Mouse (Mus musculus): ENCODE results near the gene Arl9.
"Not testable (repeated sequence)": the region's sequence is repeated elsewhere in the genome, so short reads cannot be mapped to it uniquely, and the experiment has no call there.

Arl9 gene

DNA sequence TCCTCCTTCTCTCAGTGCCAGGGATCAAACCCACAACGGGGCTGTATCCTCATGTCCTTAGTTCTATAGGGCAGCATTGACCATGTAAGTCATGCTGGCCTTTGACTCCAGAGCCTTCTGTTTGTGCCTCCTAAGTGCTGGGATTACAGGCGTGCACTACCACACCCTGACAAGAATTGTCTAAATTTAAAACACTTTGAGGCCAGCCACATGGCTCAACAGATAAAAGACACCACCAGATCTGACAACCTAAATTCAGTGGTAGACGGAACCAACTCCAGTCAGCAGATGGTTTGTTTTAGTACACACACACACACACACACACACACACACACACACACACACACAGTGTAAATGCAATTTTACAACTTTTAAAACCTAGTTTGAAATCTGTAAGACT lies 24.2 kb downstream of the Arl9 start:
- DNase-seq (ENCODE audit: low spot score) = no peak

GRCm38 (mm10) chr5:77029735-77030134 lies 25.9 kb downstream of the Arl9 start:
- DNase-seq (ENCODE audit: low spot score) = peak; percentile 53

DNA sequence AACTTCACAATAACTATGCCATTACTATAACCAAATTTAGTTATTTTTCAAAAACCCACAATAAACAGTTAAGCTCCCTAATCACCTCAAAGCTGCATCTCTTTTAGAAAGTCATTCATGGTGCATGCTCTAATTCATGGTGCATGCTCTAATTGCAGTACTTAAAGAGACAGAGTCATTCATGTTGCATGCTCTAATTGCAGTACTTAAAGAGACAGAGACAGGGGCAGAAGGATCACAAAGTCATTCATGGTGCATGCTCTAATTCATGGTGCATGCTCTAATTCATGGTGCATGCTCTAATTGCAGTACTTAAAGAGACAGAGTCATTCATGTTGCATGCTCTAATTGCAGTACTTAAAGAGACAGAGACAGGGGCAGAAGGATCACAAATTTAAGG lies 31.2 kb downstream of the Arl9 start:
- DNase-seq (ENCODE audit: low spot score) = not testable (repeated sequence)

GRCm38 (mm10) chr5:77038451-77038850 lies 34.6 kb downstream of the Arl9 start:
- DNase-seq (ENCODE audit: low spot score) = no peak

- no peak for DNase-seq (ENCODE audit: low spot score)
Observed at GRCm38 (mm10) chr5:77039391-77039790, 35.5 kb downstream of the Arl9 start.

DNA sequence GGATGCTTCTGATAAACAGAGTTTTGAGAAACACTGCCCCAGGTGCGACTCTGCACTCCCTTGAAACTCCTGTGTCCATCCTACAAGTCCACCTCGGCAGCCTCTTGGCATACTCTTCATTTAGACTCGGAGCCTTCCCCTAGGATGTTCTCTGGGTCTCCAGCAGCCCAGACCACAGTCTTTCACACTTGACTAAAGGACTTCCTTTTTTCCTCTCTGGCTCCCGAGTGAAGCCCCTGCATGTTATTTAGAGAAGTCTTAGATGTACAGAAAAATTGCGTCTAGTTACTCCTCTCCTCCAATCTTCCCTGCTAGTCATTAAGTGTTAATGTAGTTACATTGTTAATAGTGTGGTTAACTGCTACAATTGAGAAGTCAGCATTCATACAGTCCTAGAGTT lies 40.5 kb downstream of the Arl9 start:
- DNase-seq (ENCODE audit: low spot score) = no peak

GRCm38 (mm10) chr5:77052616-77053015 lies 48.8 kb downstream of the Arl9 start:
- DNase-seq (ENCODE audit: low spot score) = no peak

DNA sequence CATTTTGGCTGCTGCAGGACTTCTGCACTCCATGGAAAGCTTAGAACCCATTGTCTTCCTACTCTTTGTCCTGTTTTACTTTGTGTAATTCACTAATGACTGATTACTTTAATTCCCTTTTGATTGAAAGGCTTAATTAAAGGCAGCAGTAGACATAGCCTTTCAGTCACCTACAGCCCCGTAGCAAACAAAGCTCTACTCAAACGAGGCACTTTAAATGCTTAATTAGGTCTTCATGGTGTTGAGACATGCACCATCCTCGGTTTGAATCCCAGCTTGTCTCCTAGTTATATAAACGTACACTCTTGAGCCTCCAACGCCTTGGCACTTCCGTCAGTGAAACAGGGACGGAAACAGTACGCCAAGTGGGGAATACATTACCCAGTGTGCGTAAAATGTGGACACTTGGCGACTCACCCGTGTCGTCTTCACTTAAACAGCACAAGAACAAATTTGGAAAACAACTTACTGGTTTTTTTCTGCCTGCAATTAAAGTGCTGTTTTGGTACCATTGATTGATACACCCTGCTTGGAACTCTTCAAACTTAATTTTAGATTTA lies 53.1 kb downstream of the Arl9 start:
- DNase-seq (ENCODE audit: low spot score) = no peak
